Mouse (Mus musculus): ENCODE results near the gene Fgf15.

- TF ChIP-seq CTCF (IDR thresholded peaks at IDR 0.05; ENCODE audit: control insufficient read depth, insufficient read depth, insufficient replicate concordance, low read depth, low read length) (no peak), POLR2A (IDR thresholded peaks at IDR 0.05; ENCODE audit: control insufficient read depth, low read depth, low read length) (no peak)
Observed at GRCm38 (mm10) chr7:144867602-144868001, 28.7 kb upstream of the Fgf15 start.
